Mouse (Mus musculus) intestine, embryonic 14.5 days (tissue): ENCODE data around the gene Lrrk1. TPM values are rescaled to one million over a fixed set of nuclear protein-coding genes. Genes with fewer than 3 reads are reported as not detected.
"Not testable (repeated sequence)": the region's sequence is repeated elsewhere in the genome, so short reads cannot be mapped to it uniquely, and the experiment has no call there.

Experiments
- ATAC-seq: fragments of 200-750 bp; cut with Nextera tagmentation; replicated peaks from 2 replicates; pipeline ENCODE4 v1.8.0; 2017; ENCODE audit warnings: low read depth, moderate number of reproducible peaks, moderate TSS enrichment, moderate library complexity; ENCODE audit not compliant: low FRiP score, low TSS enrichment
- DNase-seq: peaks from one replicate; pipeline ENCODE4 v3.0.0-alpha.2; 2018; ENCODE audit warnings: low spot score
- H3K27ac ChIP-seq: fragments of 300-500 bp; sonication (generic); 2 replicates; pipeline ENCODE4 v1.5.1; 2014; ENCODE audit warnings: low read depth, mild to moderate bottlenecking, control low read depth
- H3K27me3 ChIP-seq: fragments of 300-500 bp; sonication (generic); replicated peaks from 2 replicates; pipeline ENCODE4 v1.6.1; 2014; ENCODE audit warnings: low read length, control low read depth; ENCODE audit not compliant: control insufficient read depth, insufficient read depth
- H3K36me3 ChIP-seq: fragments of 300-500 bp; sonication (generic); 2 replicates; pipeline ENCODE4 v1.6.1; 2014; ENCODE audit warnings: low read length, control low read depth; ENCODE audit not compliant: control insufficient read depth, insufficient read depth
- H3K4me1 ChIP-seq: fragments of 300-500 bp; sonication (generic); replicated peaks from 2 replicates; pipeline ENCODE4 v1.6.1; 2014; ENCODE audit warnings: low read length, control low read depth, mixed read lengths; ENCODE audit not compliant: control insufficient read depth, insufficient read depth
- H3K4me2 ChIP-seq: fragments of 300-500 bp; sonication (generic); 2 replicates; pipeline ENCODE4 v1.6.1; 2014; ENCODE audit warnings: low read length
- H3K4me3 ChIP-seq: fragments of 300-500 bp; sonication (generic); 2 replicates; pipeline ENCODE4 v1.5.1; 2014; ENCODE audit warnings: low read depth, low read length, control low read depth, mixed read lengths
- H3K9ac ChIP-seq: fragments of 300-500 bp; sonication (generic); 2 replicates; pipeline ENCODE4 v1.6.1; 2014; ENCODE audit warnings: mild to moderate bottlenecking, low read length
- H3K9me3 ChIP-seq: fragments of 300-500 bp; sonication (generic); 2 replicates; pipeline ENCODE4 v1.6.1; 2016; ENCODE audit warnings: low read length, control low read depth; ENCODE audit not compliant: control insufficient read depth
- WGBS: fragments of 180-500 bp; shearing (Covaris S2); extraction: QIAGEN DNeasy Blood & Tissue Kit; methylation state at CpG from one replicate; pipeline ENCODE4 v1.1.7; 2014; 5-methylcytosine and 5-hydroxymethylcytosine counted together
- polyA plus RNA-seq: library from polyadenylated mRNA; unstranded; fragments of >200 nt; fragmentation: Nextera tagmentation; extraction: Ambion mirVana; gene quantifications from 2 replicates; pipeline ENCODE4 v1.2.1, GENCODE M21; 2014

The Lrrk1 gene
- polyA plus RNA-seq, 1 experiment from 2014 or later: 16.9 TPM

- 96% methylated on average over 1 of the region's 1 CpGs for WGBS
- no peaks in the 10 kb centered on the region for H3K27me3 ChIP-seq
- no peak for DNase-seq
These were observed 192.3 kb downstream of the Lrrk1 start for GRCm38 (mm10) chr7:66195881-66196280.

GRCm38 (mm10) chr7:66194511-66194910 lies 193.6 kb downstream of the Lrrk1 start:
- DNase-seq (no peak), ATAC-seq (no peak)
- H3K4me1 ChIP-seq: 0 out of 2 replicates have a peak, but pooled peaks cover 4% of the 10 kb centered on the region
- H3K27me3 ChIP-seq: no peaks in the 10 kb centered on the region
- no peaks in the 10 kb centered on the region for H3K9me3 ChIP-seq
- H3K27ac ChIP-seq: no peak overlapping the region
- H3K9ac ChIP-seq: no peak overlapping the region
- H3K4me2 ChIP-seq: no peak overlapping the region
- no peak overlapping the region for H3K4me3 ChIP-seq
- no peaks in the 10 kb centered on the region for H3K36me3 ChIP-seq
- WGBS: 73% methylated on average over 3 of the region's 3 CpGs

More at GRCm38 (mm10) chr7:66195881-66196280, 192.3 kb downstream of the Lrrk1 start:
- Histone ChIP-seq H3K4me1 (peaks cover 4% of the 10 kb centered on the region; the same call in 1 of the 2 replicates), H3K4me3 (no peak overlapping the region), H3K9me3 (no peaks in the 10 kb centered on the region), H3K36me3 (no peaks in the 10 kb centered on the region), H3K4me2 (no peak overlapping the region), H3K27ac (no peak overlapping the region), H3K9ac (no peak overlapping the region)
- ATAC-seq: no peak

GRCm38 (mm10) chr7:66190385-66190784 lies 197.8 kb downstream of the Lrrk1 start:
- not testable (repeated sequence) for ATAC-seq, H3K27ac ChIP-seq, H3K36me3 ChIP-seq, DNase-seq, H3K4me2 ChIP-seq, H3K9me3 ChIP-seq, H3K4me1 ChIP-seq, H3K27me3 ChIP-seq, H3K9ac ChIP-seq, H3K4me3 ChIP-seq
- 89% methylated on average over 10 of the region's 10 CpGs for WGBS

DNA sequence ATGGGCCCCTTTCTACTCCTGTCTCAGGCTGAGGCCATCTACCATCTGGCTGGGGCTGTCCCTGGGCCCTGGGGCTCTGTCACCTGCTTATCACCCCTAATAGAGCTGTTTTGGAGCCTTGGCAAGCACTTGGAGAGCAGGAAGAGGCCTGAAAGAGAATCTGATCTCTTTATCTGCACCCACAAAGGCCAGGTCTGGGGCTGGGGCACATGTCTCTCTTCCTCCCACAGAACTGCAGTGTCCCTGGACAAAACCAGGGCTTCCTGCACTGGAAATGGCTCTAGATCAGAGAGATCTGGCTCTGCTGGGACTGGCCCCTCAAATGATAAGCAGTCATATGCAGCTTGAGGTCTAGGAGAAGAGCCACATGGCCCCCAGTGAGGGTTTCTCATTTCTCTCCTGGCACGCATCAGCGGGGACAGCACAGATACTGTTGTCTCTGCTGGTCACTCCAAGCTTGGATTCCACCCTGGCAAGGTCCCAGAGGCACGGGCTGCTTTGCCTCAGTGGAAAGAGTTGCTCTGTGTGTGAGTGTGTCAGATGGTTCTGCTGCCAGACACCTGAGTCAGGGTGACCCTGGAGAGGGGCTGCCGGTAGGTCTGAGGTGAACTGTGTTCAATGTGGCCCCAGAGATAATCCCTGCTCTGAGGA lies 200.4 kb downstream of the Lrrk1 start:
- Histone ChIP-seq H3K4me1 (no peaks in the 10 kb centered on the region), H3K4me3 (no peak overlapping the region), H3K27me3 (no peaks in the 10 kb centered on the region), H3K27ac (no peak overlapping the region), H3K4me2 (no peak overlapping the region), H3K9ac (no peak overlapping the region), H3K36me3 (no peaks in the 10 kb centered on the region), H3K9me3 (no peaks in the 10 kb centered on the region)
- 79% methylated on average over 4 of the region's 4 CpGs for WGBS
- ATAC-seq: no peak
- DNase-seq: no peak

DNA sequence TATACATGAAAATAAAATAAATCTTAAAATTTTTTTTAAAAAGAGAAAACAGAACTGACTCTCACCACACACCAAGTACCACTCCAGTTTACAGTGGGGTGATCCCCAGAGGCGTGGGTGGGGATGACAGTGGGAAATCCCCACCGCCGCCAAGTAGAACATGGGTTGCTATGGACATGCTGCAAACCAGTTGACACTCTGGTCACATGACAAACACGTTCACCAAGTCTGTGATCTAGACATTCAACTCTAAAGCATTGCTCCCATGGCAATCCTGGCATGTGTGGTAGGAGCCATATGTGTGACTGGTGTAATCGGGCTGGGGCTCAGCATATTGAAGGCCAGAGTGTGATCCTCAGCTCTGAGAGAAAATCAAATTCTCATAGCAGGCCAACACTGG lies 202.8 kb downstream of the Lrrk1 start:
- Histone ChIP-seq H3K4me2 (no peak overlapping the region), H3K27ac (no peak overlapping the region), H3K9me3 (no peaks in the 10 kb centered on the region), H3K27me3 (no peaks in the 10 kb centered on the region), H3K4me1 (no peaks in the 10 kb centered on the region), H3K36me3 (no peaks in the 10 kb centered on the region), H3K4me3 (no peak overlapping the region), H3K9ac (no peak overlapping the region)
- no peak for DNase-seq
- WGBS: 92% methylated on average over 5 of the region's 5 CpGs
- ATAC-seq: no peak

GRCm38 (mm10) chr7:66184026-66184425 lies 204.1 kb downstream of the Lrrk1 start:
- H3K36me3 ChIP-seq: no peaks in the 10 kb centered on the region
- WGBS: 87% methylated on average over 4 of the region's 4 CpGs
- no peak for DNase-seq
- no peak for ATAC-seq
- no peak overlapping the region for H3K4me3 ChIP-seq
- H3K27me3 ChIP-seq: no peaks in the 10 kb centered on the region
- H3K27ac ChIP-seq: no peak overlapping the region
- H3K4me1 ChIP-seq: no peaks in the 10 kb centered on the region
- no peaks in the 10 kb centered on the region for H3K9me3 ChIP-seq
- H3K4me2 ChIP-seq: no peak overlapping the region
- no peak overlapping the region for H3K9ac ChIP-seq

DNA sequence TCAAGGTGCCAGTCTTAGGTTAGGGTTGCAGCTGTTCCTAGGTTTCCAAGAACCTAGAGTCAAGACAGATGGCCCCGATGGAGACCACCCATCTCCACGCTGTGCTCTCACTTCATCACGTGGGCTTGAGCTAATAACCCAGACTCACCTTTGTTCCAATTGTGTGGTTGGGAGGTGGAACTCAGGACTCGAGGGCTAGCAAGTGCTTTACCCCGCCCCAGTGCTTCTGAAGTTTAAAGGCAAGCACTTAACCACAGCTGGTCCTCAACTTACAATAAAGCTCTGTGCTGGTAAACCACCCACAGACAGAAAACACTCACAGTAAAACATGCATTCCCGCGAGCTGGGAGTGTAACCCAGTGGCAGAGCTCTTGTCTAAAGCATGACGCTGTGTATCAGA lies 204.7 kb downstream of the Lrrk1 start:
- no peaks in the 10 kb centered on the region for H3K36me3 ChIP-seq
- H3K27ac ChIP-seq: no peak overlapping the region
- no peaks in the 10 kb centered on the region for H3K4me1 ChIP-seq
- no peak overlapping the region for H3K4me2 ChIP-seq
- no peak overlapping the region for H3K9ac ChIP-seq
- no peak for DNase-seq
- ATAC-seq: no peak
- H3K27me3 ChIP-seq: no peaks in the 10 kb centered on the region
- H3K9me3 ChIP-seq: no peaks in the 10 kb centered on the region
- H3K4me3 ChIP-seq: no peak overlapping the region
- 72% methylated on average over 8 of the region's 8 CpGs for WGBS

DNA sequence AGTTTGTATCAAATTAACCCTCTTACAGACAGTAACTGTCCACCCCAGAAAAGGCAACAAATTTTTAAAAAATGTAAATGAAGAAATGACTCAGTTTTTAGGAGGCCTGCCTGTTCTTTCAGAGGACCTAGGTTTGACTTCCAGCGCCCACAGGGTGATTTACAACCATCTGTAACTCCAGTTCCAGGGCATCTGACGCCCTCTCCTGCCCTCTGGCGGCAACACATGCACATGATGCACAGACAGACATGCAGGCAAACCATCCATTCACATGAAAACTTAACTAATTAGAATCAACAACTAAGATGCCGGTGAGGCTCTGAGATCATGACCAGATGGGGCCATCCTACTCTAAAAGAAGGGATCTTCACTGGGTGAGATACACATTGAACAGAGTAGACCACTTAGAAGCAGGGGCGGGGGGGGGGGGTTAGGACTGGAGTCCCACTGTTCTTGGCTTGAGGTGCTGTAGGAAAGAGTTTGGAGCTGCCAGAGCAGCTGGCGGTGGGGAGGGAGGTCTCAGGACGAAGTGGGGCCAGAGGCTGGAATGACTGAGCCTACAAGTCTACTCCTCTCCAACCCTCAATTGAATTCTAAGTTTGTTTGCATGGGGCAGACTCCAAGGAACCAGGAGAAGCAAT lies 206.0 kb downstream of the Lrrk1 start:
- Histone ChIP-seq H3K9me3 (no peaks in the 10 kb centered on the region), H3K27me3 (no peaks in the 10 kb centered on the region), H3K36me3 (no peaks in the 10 kb centered on the region), H3K4me3 (no peak overlapping the region), H3K4me2 (no peak overlapping the region), H3K4me1 (no peaks in the 10 kb centered on the region), H3K27ac (no peak overlapping the region), H3K9ac (no peak overlapping the region)
- no peak for ATAC-seq
- 79% methylated on average over 7 of the region's 7 CpGs for WGBS
- DNase-seq: no peak
